Mouse (Mus musculus) heart, postnatal 36 days (tissue): Measurements from ENCODE around the gene Fgd1. TPM values are rescaled to one million over a fixed set of nuclear protein-coding genes. Genes with fewer than 3 reads are reported as not detected.
A peak's percentile ranks its signal among the peaks of the same experiment; 100 is the strongest.

Source experiments
- DNase-seq, 2 experiments: peaks; one replicate each; pipeline ENCODE4 v3.0.0; 2021 to 2022
- intact Hi-C: fragments of 180-260 bp; cut with DNase I; formaldehyde crosslinking; loops from one replicate; pipeline ENCODE4 v1.15.1; 2025
- total RNA-seq, 2 experiments: library from RNA; stranded (reverse); gene quantifications; 2 replicates each; pipeline ENCODE4 v1.2.3; 2021

Fgd1 gene
- 10 to 100 TPM in 1 of 2 experiments, 1 to 10 TPM in 1; 6.9 to 11.0 TPM for total RNA-seq

- intact Hi-C loops, result loop anchor here (2.0 to 5.0 kb wide), 2 partner anchors 29 to 51 kb away; partner anchors contain the start of genes Gnl3l and Tsr2
- DNase-seq, result no peak
These were observed at the start of gene Fgd1 for GRCm38 (mm10) chrX:151045850-151046249. Gene Fgd1, plus strand, starts transcription at chrX:151046150.

GRCm38 (mm10) chrX:150996775-150997174 lies 49.2 kb upstream of the Fgd1 start:
- DNase-seq, result no peak
- intact Hi-C loops, result loop anchor here (10.0 kb wide), 1 partner anchor 938 kb away; no protein-coding TSS in a partner anchor

- intact Hi-C loops, result loop anchor here (1.0 to 2.0 kb wide), 2 partner anchors 30 to 79 kb away; partner anchors contain the start of genes Fgd1 and Tsr2
- DNase-seq, result peak; percentile 86
These were observed 28.7 kb upstream of the Fgd1 start, which contains the start of gene Gnl3l for GRCm38 (mm10) chrX:151016938-151017877. Gene Gnl3l, minus strand, starts transcription at chrX:151017322.

- intact Hi-C loops, result loop anchor here (1.0 to 2.0 kb wide), 2 partner anchors 29 to 78 kb away; partner anchors contain the start of genes Fgd1 and Tsr2
- no peak for DNase-seq
These were observed 28.1 kb upstream of the Fgd1 start for GRCm38 (mm10) chrX:151017897-151018296.

- no peak for DNase-seq
- intact Hi-C loops, result no loop called here
These were observed 27.2 kb upstream of the Fgd1 start for GRCm38 (mm10) chrX:151018798-151019197.

- intact Hi-C loops, result no loop called here
- no peak for DNase-seq
These were observed 14.6 kb upstream of the Fgd1 start for GRCm38 (mm10) chrX:151031400-151031799.

GRCm38 (mm10) chrX:151041223-151041622 lies 4.7 kb upstream of the Fgd1 start:
- intact Hi-C loops, result no loop called here

GRCm38 (mm10) chrX:151046321-151046720 lies 371 bp downstream of the Fgd1 start:
- intact Hi-C loops, result loop anchor here (2.0 to 5.0 kb wide), 2 partner anchors 30 to 51 kb away; partner anchors contain the start of genes Gnl3l and Tsr2

More at GRCm38 (mm10) chrX:151041223-151041622, 4.7 kb upstream of the Fgd1 start:
- DNase-seq, result no peak

GRCm38 (mm10) chrX:151046777-151047430 lies 954 bp downstream of the Fgd1 start:
- intact Hi-C loops, result loop anchor here (2.0 to 5.0 kb wide), 2 partner anchors 30 to 50 kb away; partner anchors contain the start of genes Gnl3l and Tsr2
- DNase-seq, result peak; percentile 84

More at GRCm38 (mm10) chrX:151046321-151046720, 371 bp downstream of the Fgd1 start:
- no peak for DNase-seq

GRCm38 (mm10) chrX:151047431-151048058 lies 1.6 kb downstream of the Fgd1 start:
- peak; percentile 49 for DNase-seq
- intact Hi-C loops, result loop anchor here (2.0 to 5.0 kb wide), 2 partner anchors 31 to 50 kb away; partner anchors contain the start of genes Gnl3l and Tsr2

- no peak for DNase-seq
- intact Hi-C loops, result loop anchor here (5.0 kb wide), 1 partner anchor 48 kb away; the partner anchor contains the start of gene Tsr2
These were observed 3.8 kb downstream of the Fgd1 start for GRCm38 (mm10) chrX:151049661-151050215.

GRCm38 (mm10) chrX:151050337-151050736 lies 4.4 kb downstream of the Fgd1 start:
- intact Hi-C loops, result no loop called here
- DNase-seq, result peak in 1 of 2 experiments; percentile 14

- intact Hi-C loops, result no loop called here
- no peak for DNase-seq
These were observed 8.5 kb downstream of the Fgd1 start for GRCm38 (mm10) chrX:151054489-151054888.

GRCm38 (mm10) chrX:151055559-151055958 lies 9.6 kb downstream of the Fgd1 start:
- intact Hi-C loops, result no loop called here
- peak; percentile 25 to 29 for DNase-seq

GRCm38 (mm10) chrX:151059346-151059745 lies 13.4 kb downstream of the Fgd1 start:
- DNase-seq, result peak; percentile 16 to 25
- intact Hi-C loops, result no loop called here

- intact Hi-C loops, result no loop called here
- DNase-seq, result no peak
These were observed 15.8 kb downstream of the Fgd1 start for GRCm38 (mm10) chrX:151061615-151062299.

GRCm38 (mm10) chrX:151066071-151066666 lies 20.2 kb downstream of the Fgd1 start:
- no peak for DNase-seq
- intact Hi-C loops, result no loop called here

- DNase-seq, result no peak
- intact Hi-C loops, result no loop called here
These were observed 21.9 kb downstream of the Fgd1 start for GRCm38 (mm10) chrX:151067876-151068275.

- no peak for DNase-seq
- intact Hi-C loops, result no loop called here
These were observed 30.1 kb downstream of the Fgd1 start for GRCm38 (mm10) chrX:151076007-151076406.
